Mouse (Mus musculus) cerebellum, adult 9-11 months (tissue): ENCODE measurements at regions not wholly inside any gene's neighbourhood (a gene's known extent, or its start where the extent isn't known, plus 50 kb on each side); places are given as distances from the start of the nearest gene placed in this dataset.
"Not testable (repeated sequence)": the region's sequence is repeated elsewhere in the genome, so short reads cannot be mapped to it uniquely, and the experiment has no call there.

Source experiments
- DNase-seq: peaks from one replicate; pipeline ENCODE4 v3.0.0; 2022

DNA sequence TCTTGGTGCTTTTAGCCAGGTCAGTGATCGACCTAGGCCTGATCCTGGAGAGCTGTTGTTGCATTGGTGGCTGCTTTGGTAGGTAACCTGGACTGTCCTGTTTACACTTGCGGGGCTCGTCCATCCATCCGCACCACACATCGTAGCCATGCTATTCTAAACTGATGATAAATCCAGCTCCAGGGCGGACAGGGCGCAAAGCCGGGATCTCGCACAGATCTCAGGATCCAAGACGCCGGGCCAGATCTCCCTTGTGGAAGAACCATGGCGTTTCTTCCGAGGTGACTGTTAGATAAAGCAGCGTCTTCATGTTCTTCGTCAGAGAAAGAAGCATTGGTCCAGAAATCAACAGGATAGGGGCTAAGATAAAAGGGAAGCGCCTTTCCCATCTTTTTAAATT is 115.6 kb downstream of the Sec16b start:
- DNase-seq, result not testable (repeated sequence)

DNA sequence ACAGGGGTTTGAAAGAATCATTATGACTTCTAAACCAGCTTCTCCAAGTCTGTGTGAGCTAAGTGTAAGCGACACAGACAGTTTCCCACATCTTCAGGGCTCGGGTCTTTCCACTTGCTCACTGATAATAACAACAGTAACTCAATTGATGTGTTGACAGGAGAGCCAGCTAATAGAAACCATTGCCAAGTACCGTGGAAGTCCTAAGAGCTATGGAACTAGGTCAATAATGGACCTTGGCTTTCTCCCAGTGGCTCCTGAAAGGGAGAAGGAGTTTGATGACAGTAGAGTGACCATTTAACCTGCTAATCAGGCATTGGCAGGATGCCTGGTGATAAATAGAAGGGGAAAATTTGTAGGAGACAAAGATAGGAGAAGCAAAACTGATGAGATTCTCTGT is 126.1 kb downstream of the Sec16b start:
- no peak for DNase-seq

DNA sequence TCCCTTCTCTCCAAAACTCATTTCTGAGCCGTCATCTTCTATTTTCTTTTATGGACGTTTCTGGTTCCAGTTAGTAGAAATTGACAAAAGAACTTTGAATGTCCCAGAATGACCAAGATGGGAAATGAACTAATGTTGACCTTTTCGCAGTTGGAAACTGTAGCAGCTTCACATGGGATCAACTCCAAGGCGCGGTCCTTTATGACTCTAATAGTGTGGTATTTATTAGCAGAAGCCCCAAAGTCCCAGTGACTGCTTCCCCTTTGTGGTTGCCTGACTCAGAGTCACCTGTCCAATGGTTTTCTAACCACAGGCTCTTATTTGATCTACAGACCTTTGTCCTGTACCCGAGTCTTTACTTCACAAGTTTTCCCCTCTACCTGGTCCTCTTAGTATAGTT is 126.9 kb downstream of the Sec16b start:
- DNase-seq, result no peak

DNA sequence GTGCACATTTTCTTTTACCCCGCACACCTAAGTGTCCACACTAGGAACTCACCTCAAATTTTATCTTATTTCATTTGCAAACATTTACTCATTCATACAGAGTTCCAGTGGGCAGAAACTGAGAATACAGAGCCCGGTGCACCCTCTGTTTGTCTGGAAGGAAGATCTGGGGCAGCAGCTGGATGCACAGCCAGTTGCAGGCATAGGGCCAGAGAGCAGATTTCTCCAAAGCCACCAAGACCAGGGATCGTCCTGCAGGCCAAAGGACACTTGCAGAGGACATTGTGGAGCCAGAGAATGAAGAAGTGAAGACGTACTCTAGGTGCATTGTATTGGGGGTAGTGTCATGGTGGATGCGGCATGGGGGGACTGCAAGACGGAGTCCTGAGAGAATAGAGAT is 129.2 kb downstream of the Sec16b start:
- peak; percentile 79 for DNase-seq

DNA sequence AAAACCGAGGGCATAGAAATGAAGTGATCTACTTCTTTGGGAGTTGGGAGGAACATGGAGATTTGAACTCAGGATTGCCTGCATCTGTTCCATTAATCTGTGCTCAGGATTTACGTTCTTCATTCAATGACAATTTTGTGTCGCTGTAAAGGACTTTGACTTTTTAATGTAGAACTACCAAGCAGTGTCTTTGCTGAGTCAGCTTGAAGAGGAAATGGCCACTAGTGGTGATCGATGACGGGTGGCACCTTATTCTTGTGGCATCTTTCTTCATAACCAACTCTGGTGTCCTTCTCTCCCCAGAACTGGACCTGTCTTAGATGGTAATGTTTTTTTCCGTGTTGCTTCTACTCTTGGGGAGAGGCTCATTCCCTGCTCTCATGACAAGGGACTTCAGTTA is 137.0 kb downstream of the Sec16b start:
- no peak for DNase-seq

DNA sequence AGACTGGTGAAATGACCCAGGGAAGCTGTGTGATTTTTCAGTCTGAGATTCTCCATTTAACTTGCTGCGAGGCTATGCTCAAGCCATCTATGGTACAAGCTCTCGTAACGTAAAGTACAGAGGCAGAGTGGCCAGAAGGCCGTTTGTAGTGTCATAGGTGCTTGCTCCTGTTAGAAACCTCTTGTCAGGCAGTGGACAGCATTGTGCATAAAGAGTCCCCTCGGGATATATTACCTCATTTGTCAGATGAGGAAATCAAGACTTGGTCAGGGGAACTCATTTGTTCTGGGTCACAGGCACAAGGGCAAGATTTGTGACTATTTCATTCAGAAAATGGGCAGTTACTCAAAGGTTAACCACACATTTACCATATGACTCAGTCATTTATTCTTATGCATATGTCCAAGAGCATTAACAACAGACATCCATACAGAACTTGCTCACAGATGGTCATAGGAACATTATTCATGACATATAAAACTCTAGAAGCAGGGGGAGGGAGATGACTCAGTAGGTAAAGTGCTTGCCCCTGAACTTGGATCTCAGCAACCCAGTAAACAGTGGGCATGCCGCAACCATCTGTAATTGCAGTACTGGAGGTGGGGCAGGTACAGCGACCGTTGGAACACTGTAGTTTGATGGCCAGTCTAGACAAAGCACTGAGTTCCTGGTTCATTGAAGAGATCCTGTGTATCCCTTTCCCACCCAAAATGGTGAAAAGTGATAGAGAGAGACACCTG is 139.3 kb downstream of the Sec16b start:
- DNase-seq, result no peak

DNA sequence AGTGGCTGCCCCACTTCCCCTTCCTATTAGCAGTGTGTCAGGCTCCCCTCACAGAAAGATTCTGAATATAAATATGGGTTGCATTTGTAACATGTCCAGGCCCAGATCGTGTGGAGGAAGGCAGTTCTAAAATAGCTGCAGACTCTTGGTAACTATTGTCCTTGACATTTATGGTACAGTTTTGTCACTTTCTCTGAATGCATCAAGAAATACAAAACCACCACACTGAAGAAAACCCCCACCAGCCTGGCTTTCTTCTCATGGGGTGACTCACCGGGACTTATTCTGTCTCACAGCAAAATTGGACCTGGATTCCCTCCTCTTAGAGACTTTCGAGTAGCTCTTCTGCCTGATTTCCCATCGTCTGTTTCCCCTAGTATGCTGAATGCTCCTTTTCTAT is 148.9 kb downstream of the Sec16b start:
- DNase-seq, result no peak

DNA sequence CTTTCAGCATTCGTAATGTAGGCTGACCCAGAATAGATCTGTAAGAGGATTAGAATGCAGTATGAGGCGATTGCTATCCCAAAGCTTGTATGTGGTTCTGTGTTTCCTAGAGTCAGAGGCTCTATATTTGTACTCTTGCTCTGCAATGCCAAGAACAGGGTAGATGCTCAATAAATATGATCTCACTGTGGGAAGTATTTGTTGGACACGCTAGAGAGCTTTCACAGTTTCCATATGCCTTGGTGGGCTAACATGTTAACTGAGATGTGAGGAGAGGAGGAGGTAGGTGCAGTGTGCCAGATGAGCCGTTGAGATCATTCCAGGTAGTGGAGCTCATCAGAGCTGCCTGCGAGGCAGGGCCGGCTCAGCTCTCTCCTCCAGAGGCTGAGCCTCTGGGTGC is 163.1 kb downstream of the Sec16b start:
- DNase-seq, result no peak

DNA sequence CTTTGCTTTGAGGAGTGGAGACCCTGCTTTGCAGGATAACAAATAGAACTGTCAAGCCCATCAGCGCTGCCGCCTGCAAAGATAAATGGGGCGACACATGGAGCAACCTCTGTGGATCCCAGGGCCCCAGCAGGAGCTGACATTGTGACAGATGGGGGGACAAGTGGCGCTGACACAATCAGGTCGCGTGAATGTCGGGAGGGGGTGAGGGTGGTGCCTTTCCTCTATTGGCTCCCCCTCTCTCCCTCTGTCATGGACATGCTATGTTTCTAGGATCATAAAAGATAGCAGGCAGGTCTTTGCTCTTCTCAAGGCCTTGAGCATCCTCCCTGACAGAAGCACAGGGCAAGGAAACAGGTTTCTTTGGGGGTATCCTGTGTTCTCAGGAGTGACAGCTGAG is 177.8 kb downstream of the Sec16b start:
- DNase-seq, result peak; percentile 69

DNA sequence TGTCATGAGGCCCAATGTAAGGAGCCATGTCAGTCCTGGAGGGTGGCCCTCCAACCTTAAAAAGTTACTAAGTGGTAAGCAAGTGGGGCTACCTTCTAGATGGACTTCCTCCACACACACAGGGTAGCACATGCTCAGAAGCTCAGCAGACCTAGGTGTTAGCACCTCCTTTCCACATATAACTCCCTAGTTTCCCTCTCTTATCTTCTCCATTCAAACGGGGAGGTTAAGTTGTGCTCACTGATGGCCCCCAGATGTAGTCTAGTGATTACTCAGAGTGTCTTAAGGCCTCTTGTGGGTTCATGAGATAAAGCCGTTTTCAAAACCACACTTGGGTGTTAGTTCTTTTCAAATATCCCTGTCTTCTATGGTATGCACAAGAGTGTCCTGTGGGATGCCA is 188.7 kb downstream of the Sec16b start:
- DNase-seq, result no peak

DNA sequence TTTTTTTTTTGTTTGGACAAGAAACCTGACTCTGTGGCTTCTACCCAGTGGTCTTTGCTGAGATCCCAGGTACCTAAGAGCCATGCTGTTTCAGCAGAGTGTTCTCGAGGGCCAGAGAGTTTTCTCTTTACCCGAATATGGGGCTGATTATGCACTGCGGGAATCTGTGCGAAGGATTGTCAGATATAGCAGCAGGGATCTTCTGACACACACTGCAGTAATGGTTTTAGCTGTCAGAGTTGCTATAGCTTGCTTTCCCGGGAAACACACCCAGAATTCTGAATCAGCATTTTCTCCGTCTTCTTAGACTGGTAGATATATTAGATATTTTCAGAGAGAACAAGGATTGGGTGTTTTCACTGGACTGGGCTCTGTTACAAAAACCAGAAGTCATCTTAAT is 197.1 kb downstream of the Sec16b start:
- DNase-seq, result no peak

DNA sequence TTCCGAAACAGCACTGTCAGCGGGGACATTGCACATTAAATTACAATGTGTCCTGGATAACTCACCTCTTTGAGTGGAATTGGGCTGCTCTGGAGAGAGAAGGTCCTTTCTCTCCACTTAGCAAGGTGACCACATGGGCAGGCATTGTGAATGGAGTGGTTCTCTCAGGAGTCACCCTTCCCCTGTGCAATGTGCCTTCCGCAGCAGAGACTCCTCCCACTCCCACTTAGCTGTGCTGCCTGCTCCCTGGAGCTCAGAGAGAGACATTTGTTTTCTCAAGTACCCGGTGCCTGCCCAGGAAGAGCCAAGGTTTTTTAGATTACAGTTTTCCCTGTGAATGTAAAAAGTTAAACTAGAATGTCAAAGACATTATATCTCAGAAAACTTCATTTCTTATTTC is 198.8 kb downstream of the Sec16b start:
- DNase-seq, result no peak

DNA sequence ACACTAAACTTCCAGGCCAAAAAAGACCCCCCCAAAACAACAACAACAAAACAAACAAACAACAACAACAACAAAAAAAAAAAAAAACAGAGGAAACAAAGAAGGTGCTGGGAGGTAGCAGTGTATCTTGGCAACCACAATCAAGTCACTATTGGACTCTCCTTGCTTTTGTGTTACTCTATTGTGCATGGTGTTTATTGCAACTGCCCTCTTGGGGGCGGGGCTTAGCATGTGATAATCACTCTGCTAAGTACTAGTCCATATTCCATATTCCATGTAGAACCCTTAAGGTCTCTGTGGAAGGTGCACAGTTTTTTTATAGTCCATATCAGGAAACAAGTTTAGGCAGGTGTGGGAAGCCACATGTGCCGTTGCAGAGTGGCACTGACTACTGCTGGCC is 200.7 kb downstream of the Sec16b start:
- DNase-seq, result no peak

DNA sequence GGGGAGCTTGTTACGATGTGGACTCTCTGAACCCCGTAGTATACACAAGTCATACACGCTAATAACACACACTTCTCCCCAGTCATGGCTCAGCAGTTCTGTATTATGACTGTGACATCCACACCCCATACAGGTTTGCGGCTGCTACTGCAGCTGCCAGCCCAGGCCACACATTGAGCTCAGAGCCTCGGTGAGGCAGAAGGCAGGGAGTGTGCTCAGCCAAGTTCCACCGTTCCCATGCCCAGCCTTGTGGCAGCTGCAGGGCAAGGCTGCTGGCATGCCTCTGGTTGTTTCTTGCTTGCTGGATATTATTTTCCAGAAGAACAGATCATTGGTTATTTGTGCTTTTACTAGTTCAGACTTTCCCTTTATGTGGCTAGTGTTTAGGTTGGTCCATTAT is 202.6 kb downstream of the Sec16b start:
- DNase-seq, result no peak

DNA sequence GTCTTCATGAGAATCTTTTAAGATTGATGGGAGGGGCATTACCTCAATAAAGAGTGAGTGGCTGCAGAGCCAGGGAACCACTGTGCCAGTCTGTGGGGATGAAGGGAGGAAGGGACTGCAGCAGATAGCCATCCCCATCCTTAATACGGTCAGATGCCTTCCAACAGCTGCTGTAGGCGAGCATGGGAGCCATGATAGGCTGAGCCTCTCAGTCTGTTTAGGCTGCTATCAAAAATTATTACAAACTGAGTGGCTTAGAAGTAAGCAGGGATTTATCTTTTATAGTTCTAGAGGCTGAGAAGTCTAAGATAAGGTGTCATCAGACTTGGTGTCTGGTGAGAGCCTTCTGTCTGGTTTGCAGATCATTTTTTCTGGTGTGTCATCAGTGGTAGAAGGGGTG is 204.3 kb downstream of the Sec16b start:
- DNase-seq, result no peak

DNA sequence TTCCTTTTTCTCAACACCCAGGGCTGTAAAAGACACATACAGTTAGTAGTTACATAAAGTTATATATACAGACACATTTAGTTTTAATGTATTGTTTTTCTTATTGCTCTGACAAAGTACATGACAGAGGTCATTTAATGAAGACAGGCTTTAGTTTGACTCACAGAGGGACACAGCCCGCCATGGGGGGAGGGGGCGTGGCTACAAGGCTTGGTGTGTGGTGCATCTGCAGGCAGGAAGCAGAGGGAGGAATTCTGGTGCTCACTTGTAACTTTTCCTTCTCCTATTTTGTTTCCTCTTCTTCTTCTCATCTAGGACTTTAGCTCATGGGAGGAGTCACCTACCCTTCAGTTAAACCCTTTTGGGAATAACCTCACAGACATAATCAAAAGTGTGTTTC is 206.0 kb downstream of the Sec16b start:
- DNase-seq, result no peak

DNA sequence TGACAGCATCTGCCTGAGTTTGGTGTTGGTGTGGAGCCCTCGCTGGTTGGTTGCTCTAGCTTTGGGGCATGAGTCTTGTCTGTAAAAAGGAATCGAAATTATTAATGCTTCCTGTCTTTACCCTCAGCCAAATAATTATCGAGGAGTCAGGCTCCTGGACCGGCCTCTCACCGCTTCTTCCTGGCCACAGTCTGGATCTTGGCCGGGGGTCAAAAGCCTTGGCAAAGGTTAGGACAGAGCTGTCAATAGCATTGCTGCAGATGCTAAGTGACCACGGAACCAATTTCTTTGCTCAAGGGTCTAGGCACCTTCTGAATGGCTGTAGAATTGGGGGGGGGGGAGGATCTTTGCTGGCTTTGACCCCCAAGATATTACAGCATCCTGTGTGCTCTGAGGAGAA is 207.3 kb downstream of the Sec16b start:
- peak; percentile 45 for DNase-seq

DNA sequence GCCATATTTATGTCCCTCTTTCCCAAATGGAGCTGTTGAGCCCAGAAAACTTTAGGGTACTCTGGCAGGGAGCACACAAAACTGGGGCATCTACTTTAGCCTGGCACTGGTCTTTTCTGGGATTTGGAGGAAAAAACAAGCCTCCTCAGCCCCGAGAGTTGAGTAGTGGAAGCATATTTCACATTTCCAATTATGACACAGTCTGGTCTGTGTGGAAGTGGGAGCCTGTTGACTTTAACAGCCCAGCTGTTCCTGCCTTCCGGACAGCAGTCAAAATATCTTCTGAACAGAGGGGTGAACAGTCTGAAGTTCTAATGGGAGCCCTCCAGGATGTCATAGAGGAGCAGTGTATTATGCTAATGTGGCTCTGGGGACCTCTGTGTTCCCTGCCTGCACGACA is 209.1 kb downstream of the Sec16b start:
- DNase-seq, result no peak

DNA sequence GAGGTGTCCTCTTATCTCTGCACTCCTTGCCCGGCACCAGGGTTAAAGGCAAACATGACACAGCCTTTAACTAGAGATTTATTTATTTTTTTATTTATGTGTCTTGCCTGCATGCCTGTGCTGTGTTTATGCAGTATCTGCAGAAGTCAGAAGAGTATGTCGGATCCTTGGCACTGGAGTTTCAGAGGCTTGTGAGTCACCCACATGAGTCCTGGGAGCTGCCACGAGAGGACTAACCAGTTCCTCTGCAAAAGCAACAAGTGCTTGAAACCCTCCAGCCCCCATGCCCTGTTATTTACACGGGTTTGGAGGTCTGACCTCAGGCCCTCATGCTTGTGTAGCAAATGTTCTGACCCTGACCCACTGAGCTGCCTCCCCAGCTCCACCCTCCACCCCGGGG is 210.6 kb downstream of the Sec16b start:
- no peak for DNase-seq

DNA sequence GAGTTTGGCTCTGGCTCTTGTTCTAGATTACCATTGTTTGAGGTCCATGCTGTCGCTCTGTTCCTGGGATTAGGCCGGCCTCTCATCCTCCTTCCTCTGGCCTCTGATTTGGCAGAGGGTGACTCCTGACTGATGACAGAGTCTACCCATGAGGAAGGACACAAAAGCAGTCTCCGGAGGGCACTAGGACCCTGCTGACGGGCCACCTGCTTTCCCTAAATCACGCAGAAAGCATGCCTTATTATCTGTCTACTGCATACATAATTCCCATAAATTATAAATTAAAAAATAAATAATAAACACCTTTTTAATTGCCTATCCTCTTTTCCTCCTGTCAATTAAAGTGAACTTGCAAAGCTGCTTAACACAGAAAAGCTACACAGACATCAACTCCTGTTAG is 215.4 kb downstream of the Sec16b start:
- no peak for DNase-seq

DNA sequence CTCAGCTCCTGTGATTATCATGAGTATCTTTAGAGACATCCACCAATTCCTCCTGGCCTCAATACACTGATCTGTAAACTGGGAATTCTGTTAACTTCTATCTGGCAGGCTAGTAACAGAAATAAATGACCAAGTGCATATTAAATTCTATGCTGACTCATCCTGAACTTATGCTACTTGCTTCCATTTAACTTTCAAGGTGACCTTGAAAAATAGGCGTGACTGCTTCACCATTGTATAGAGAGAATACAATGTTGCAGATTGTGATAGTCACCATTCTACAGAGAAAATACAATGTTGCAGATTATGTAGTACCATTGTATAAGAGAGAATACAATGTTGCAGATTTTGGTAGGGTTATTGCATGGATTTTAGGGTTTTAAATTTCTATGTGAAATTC is 224.6 kb downstream of the Sec16b start:
- no peak for DNase-seq

DNA sequence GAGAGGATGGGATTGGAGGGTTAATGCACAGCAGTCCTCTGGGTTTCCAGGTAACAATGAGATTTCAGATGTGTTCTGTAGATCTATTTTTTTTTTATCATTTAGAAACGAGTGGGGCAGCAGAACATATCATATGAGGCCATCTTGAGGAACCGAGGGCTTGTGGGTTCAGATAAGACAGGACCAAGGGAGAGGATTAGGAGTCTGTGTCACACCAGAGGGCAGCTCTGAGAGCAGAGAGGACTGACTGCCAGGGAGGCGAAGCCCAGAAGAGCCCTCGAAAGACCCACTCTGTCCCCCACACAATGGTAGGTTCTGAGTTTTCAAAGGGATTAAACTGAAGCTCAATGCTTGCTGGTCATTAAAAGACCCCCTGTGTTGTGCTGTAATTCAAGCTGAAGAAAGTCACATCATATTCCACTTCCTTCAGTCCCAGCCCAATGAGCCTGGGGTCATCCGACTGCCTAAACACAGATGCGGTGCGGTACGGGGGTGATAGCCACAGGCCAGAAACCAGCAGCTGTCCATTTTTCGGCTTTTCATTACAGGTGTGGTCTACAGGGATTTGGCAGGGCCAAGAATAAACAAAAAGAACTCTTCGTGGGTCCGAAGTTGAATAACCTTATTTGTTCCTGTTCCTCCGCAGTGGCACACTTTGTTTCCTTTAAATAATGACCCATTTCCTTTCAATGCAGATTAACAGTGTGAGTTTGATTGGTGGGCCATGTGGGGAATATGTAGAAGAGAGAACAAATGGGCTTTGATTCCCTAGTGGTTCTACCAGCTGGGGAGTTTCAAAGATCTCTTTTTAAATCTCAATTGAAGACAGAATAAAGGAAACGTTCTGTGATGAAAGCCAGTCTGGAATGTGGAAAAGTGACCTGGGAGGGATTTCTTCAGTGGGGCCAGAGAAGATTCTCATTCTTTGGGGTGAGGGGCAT is 234.5 kb downstream of the Sec16b start:
- DNase-seq, result no peak

DNA sequence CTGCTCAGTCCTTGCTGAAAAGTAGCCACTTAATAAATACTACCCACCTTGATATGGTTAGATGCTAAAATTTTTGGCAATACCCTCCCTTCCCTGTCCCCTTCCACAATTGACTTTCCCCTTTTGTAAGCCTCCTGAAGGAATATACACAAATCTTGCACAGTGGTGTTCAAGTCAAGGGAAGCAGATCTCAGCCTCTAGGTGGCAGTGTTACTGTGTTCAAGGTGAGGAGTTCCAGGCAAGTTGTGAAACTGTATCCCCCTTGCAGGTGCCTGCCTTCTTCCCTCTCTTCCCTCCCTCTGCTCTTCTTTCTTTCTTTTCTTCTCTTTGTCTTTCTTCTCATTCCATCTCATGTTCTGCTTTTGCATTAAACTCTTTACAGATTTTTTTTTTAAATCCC is 239.1 kb downstream of the Sec16b start:
- peak; percentile 40 for DNase-seq

DNA sequence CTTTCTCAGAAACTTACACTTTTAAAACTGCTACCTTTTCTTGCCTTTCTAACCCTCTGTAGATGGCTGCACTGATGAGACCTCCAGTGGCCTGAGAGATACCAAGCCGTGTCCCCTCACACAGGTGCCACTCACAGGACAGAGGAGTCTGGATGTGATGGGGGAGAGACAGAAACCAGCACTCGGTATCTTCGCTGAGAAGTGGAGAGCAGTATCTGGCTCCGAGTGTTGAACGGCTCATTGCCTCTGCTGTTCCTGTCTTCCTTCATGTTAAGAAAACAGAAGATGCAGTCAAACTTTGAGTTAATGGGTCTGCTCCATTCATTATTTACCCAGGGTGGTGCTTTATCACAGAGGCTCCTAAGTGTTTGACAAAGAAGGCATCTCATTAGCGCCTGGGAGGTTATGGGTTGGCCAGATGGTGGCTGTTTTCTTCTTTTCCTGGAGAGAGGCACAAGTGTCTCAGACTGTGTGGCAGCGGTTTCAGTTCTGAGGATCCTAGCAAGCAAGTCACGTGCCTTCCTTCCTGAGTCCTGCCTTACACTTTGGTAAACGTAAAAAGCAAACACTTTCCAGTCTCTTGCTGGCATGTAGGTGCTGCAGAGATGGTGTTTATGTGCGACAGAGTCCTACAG is 248.6 kb downstream of the Sec16b start:
- no peak for DNase-seq
